Comparison of ENCODE assay signal across 9 mouse cellular contexts in genomic region chr7:131112486-131112885, GRCm38 (mm10). TPM values are rescaled to one million over a fixed set of nuclear protein-coding genes. Genes with fewer than 3 reads are reported as not detected.
DNase-seq lines count a peak whose midpoint lies in the region; ATAC-seq and TF ChIP-seq lines count a peak whose summit lies in the region.
"Had no signal": no experiment of that assay in that cellular context is flagged by ENCODE, and none has a peak within 500 bp of the region (broad histone marks: within the 10 kb centered on the region; RNA-seq: fewer than 3 reads in every experiment).

No protein-coding gene starts in this region.

- 30% methylated on average over 3 of the region's 3 CpGs for WGBS in forebrain, embryonic 10.5 days
- 37% methylated on average over 3 of the region's 3 CpGs for WGBS in forebrain, embryonic 16.5 days
- WGBS in liver, postnatal 0 days (ENCODE audit: insufficient replicate concordance), result 26% methylated on average over 3 of the region's 3 CpGs
- WGBS in small intestine, adult 2 months, result 43% methylated on average over 3 of the region's 3 CpGs

- H3K4me3 ChIP-seq in forebrain, embryonic 10.5 days, result no peak overlapping the region
- H3K4me3 ChIP-seq in forebrain, embryonic 16.5 days (replicated peaks; ENCODE audit: low read length), result no peak overlapping the region
- no peak overlapping the region for H3K4me3 ChIP-seq in liver, postnatal 0 days (ENCODE audit: low read depth, low read length)
- no peak overlapping the region for H3K4me3 ChIP-seq in small intestine, adult 2 months (ENCODE audit: low read depth, low read length)

- no peak for TF ChIP-seq POLR2A in small intestine, adult 2 months (IDR thresholded peaks at IDR 0.05; ENCODE audit: low read depth, low read length)

- no peaks in the 10 kb centered on the region for H3K27me3 ChIP-seq in forebrain, embryonic 10.5 days (ENCODE audit: poor library complexity, severe bottlenecking)
- H3K27me3 ChIP-seq in forebrain, embryonic 16.5 days (replicated peaks; ENCODE audit: control insufficient read depth, insufficient read depth, low read length), result no peaks in the 10 kb centered on the region
- H3K27me3 ChIP-seq in liver, postnatal 0 days (ENCODE audit: insufficient read depth, low read length), result no peaks in the 10 kb centered on the region
- no peaks in the 10 kb centered on the region for H3K27me3 ChIP-seq in small intestine, adult 2 months (ENCODE audit: control insufficient read depth, insufficient read depth, low read length)

- H3K4me2 ChIP-seq in forebrain, embryonic 16.5 days (ENCODE audit: low read length), result no peak overlapping the region
- no peak overlapping the region for H3K4me2 ChIP-seq in liver, postnatal 0 days (ENCODE audit: low read depth, low read length)

- no peak overlapping the region for H3K27ac ChIP-seq in forebrain, embryonic 10.5 days
- no peak overlapping the region for H3K27ac ChIP-seq in forebrain, embryonic 16.5 days (ENCODE audit: low read length)
- H3K27ac ChIP-seq in liver, postnatal 0 days (ENCODE audit: low read depth), result no peak overlapping the region
- H3K27ac ChIP-seq in small intestine, adult 2 months (ENCODE audit: insufficient read depth, low read depth, low read length), result no peak overlapping the region

- H3K9ac ChIP-seq in forebrain, embryonic 16.5 days (replicated peaks; ENCODE audit: low read depth, low read length), result no peak overlapping the region
- H3K9ac ChIP-seq in liver, postnatal 0 days (replicated peaks), result no peak overlapping the region

- no peaks in the 10 kb centered on the region for H3K9me3 ChIP-seq in forebrain, embryonic 10.5 days
- H3K9me3 ChIP-seq in forebrain, embryonic 16.5 days (ENCODE audit: control insufficient read depth, low read length), result no peaks in the 10 kb centered on the region
- no peaks in the 10 kb centered on the region for H3K9me3 ChIP-seq in liver, postnatal 0 days (ENCODE audit: low read length)

- no peaks in the 10 kb centered on the region for H3K4me1 ChIP-seq in forebrain, embryonic 10.5 days
- no peaks in the 10 kb centered on the region for H3K4me1 ChIP-seq in forebrain, embryonic 16.5 days (replicated peaks; ENCODE audit: control insufficient read depth, insufficient read depth, low read length)
- H3K4me1 ChIP-seq in liver, postnatal 0 days (ENCODE audit: insufficient read depth), result no peaks in the 10 kb centered on the region
- H3K4me1 ChIP-seq in small intestine, adult 2 months (ENCODE audit: control insufficient read depth, insufficient read depth, insufficient read length, low read length), result no peaks in the 10 kb centered on the region

- ATAC-seq in forebrain, embryonic 16.5 days, result no peak
- ATAC-seq in liver, postnatal 0 days, result no peak

- no peak for TF ChIP-seq EP300 in liver, postnatal 0 days (IDR thresholded peaks at IDR 0.05; ENCODE audit: low read depth)

- H3K36me3 ChIP-seq in forebrain, embryonic 10.5 days (replicated peaks), result no peaks in the 10 kb centered on the region
- no peaks in the 10 kb centered on the region for H3K36me3 ChIP-seq in forebrain, embryonic 16.5 days (ENCODE audit: control insufficient read depth, insufficient read depth)
- no peaks in the 10 kb centered on the region for H3K36me3 ChIP-seq in liver, postnatal 0 days (replicated peaks; ENCODE audit: insufficient read depth, low read length)
- H3K36me3 ChIP-seq in small intestine, adult 2 months (ENCODE audit: control insufficient read depth, insufficient read depth, low read length), result peaks cover 60% of the 10 kb centered on the region

- DNase-seq in forebrain, embryonic 10.5 days (ENCODE audit: extremely low spot score, low spot score), result peak; percentile 39
- DNase-seq in urinary bladder, postnatal 14 days (ENCODE audit: low spot score), result peak; percentile 56
- no peak for DNase-seq in urinary bladder, postnatal 4 days (ENCODE audit: low spot score in 2 of 2)
- DNase-seq in embryo, embryonic 10 days (ENCODE audit: low spot score), result peak; percentile 68
- peak; percentile 78 for DNase-seq in kidney, postnatal 10 days
- peak; percentile 52 for DNase-seq in liver, postnatal 0 days

- TF ChIP-seq CTCF in liver, postnatal 0 days (IDR thresholded peaks at IDR 0.05; ENCODE audit: low read depth), result peak; percentile 72
- TF ChIP-seq CTCF in small intestine, adult 2 months (IDR thresholded peaks at IDR 0.05; ENCODE audit: extremely low read depth, insufficient read length, insufficient replicate concordance, low read depth, low read length), result peak; percentile 81; the same call in 1 of the 2 replicates

RNA-seq across cellular contexts. Expression of gene 4933402N03Rik, which starts 33.6 kb away (rescaled TPM):
- not detected in 2 replicates for polyA plus RNA-seq in forebrain, embryonic 10.5 days (2016; fragmentation: Nextera tagmentation; extraction: Ambion mirVana)
- not detected in 2 replicates for polyA plus RNA-seq in forebrain, embryonic 16.5 days (2015; fragmentation: Nextera tagmentation; extraction: Ambion mirVana)
- not detected in 2 replicates for polyA plus RNA-seq in liver, postnatal 0 days (2015; fragmentation: Nextera tagmentation; extraction: Ambion mirVana)
- not detected in 2 replicates for polyA plus RNA-seq in small intestine, adult 2 months (2012; rRNA removed)
- polyA plus RNA-seq: liver, embryonic 16.5 days had no signal

Comparison
In these comparisons a context has a peak if more than half of its experiments do, and no peak if none do; other contexts are left out.
1. DNase-seq: peak in forebrain, embryonic 10.5 days (single experiment), urinary bladder, postnatal 14 days (single experiment), embryo, embryonic 10 days (single experiment), kidney, postnatal 10 days (single experiment) and liver, postnatal 0 days (single experiment); none in urinary bladder, postnatal 4 days (0 of 2).